In the genomic region with DNA sequence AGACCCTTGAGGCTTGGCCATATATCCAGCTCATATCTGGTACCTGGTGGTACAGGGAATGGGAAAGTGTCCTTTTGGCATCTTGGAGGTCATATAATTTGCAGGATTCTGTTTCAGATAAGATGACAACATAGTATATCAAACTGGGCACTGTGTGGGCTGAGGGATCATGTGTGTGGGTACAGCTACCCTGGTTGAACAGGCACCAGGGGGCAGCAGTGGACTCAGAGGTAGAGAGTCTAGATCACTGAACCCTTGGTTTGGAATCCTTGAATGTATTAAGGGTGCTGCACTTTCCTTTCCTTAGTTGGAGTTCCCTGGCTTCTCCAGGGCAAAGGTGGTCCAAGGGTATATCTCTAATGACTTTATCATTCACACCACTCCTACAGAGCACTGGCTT, we compare ENCODE assay signal across 9 mouse cellular contexts. TPM values are rescaled to one million over a fixed set of nuclear protein-coding genes. Genes with fewer than 3 reads are reported as not detected.
DNase-seq lines count a peak whose midpoint lies in the region; ATAC-seq and TF ChIP-seq lines count a peak whose summit lies in the region.
"Had no signal": no experiment of that assay in that cellular context is flagged by ENCODE, and none has a peak within 500 bp of the region (broad histone marks: within the 10 kb centered on the region; RNA-seq: fewer than 3 reads in every experiment).

No protein-coding gene starts in this region.

- no peak overlapping the region for H3K4me3 ChIP-seq in heart, embryonic 12.5 days
- H3K4me3 ChIP-seq in C2C12 (ENCODE audit: insufficient read depth, poor library complexity, severe bottlenecking), result no peak overlapping the region
- H3K4me3 ChIP-seq in lung, adult 2 months (replicated peaks; ENCODE audit: extremely low read depth, low read depth, low read length), result no peak overlapping the region

- H3K79me3 ChIP-seq in C2C12 (ENCODE audit: low read depth), result no peaks in the 10 kb centered on the region

- TF ChIP-seq POLR2A in lung, adult 2 months (IDR thresholded peaks at IDR 0.05; ENCODE audit: borderline replicate concordance, extremely low read depth, low read depth, low read length), result no peak

- TF ChIP-seq CTCF in C2C12 (IDR thresholded peaks at IDR 0.05; ENCODE audit: control insufficient read depth, insufficient read depth, insufficient read length), result peak; percentile 40
- TF ChIP-seq CTCF in lung, adult 2 months (IDR thresholded peaks at IDR 0.05; ENCODE audit: insufficient read depth, low read length), result peak; percentile 66

- peaks cover 14% of the 10 kb centered on the region for H3K4me1 ChIP-seq in heart, embryonic 12.5 days (replicated peaks)
- H3K4me1 ChIP-seq in lung, adult 2 months (ENCODE audit: control insufficient read depth, insufficient read depth, low read length), result peaks cover 11% of the 10 kb centered on the region

- ATAC-seq in heart, embryonic 12.5 days (ENCODE audit: insufficient number of reproducible peaks, low FRiP score), result 0 out of 2 replicates have a peak, but pooled peaks have one; percentile 31

- H3K9me3 ChIP-seq in heart, embryonic 12.5 days (replicated peaks), result no peaks in the 10 kb centered on the region
- H3K9me3 ChIP-seq: limb, embryonic 13.5 days had no signal

- H3K9ac ChIP-seq in heart, embryonic 12.5 days, result no peak overlapping the region

- H3K27ac ChIP-seq in heart, embryonic 12.5 days (ENCODE audit: poor library complexity, severe bottlenecking), result no peak overlapping the region
- H3K27ac ChIP-seq: limb, embryonic 13.5 days had no signal

- H3K4me2 ChIP-seq in heart, embryonic 12.5 days, result no peak overlapping the region

- no peaks in the 10 kb centered on the region; the same call in 1 of the 2 replicates for H3K27me3 ChIP-seq in heart, embryonic 12.5 days (replicated peaks)
- H3K27me3 ChIP-seq in C2C12 (ENCODE audit: control insufficient read depth, insufficient read depth, insufficient read length), result no peaks in the 10 kb centered on the region

- H3ac ChIP-seq in C2C12 (ENCODE audit: control insufficient read depth, insufficient read length, low read depth), result no peak overlapping the region

- DNase-seq in heart, adult 8-10 months (ENCODE audit: low spot score), result no peak
- DNase-seq in adipocyte (ENCODE audit: low spot score), result peak; percentile 76
- DNase-seq in heart, postnatal 4 days, result peak; percentile 63
- DNase-seq in lung, adult 2 months, result peak; percentile 48
- peak; percentile 61 for DNase-seq in thymus, postnatal 25 days
- no peak for DNase-seq in layer of hippocampus, adult 9-10 months (ENCODE audit: low spot score)

- H3K36me3 ChIP-seq in heart, embryonic 12.5 days, result peaks cover 32% of the 10 kb centered on the region
- no peaks in the 10 kb centered on the region for H3K36me3 ChIP-seq in C2C12 (ENCODE audit: control insufficient read depth, insufficient read depth)

- H3K79me2 ChIP-seq in C2C12 (ENCODE audit: control insufficient read depth, insufficient read depth), result no peaks in the 10 kb centered on the region

TF ChIP-seq in C2C12, 6 proteins besides CTCF, POLR2A, EP300 and RAD21:
- no peak for TF ChIP-seq FOSL1 (IDR thresholded peaks at IDR 0.05; ENCODE audit: insufficient read depth, low read length, poor library complexity, severe bottlenecking)
- TF ChIP-seq MYOG (IDR thresholded peaks at IDR 0.05; ENCODE audit: control insufficient read depth, extremely low read depth, insufficient read length), result no peak
- TF ChIP-seq MAX (IDR thresholded peaks at IDR 0.05), result no peak
- TF ChIP-seq USF1 (IDR thresholded peaks at IDR 0.05; ENCODE audit: low read depth), result no peak
- no peak for TF ChIP-seq CEBPB (IDR thresholded peaks at IDR 0.05; ENCODE audit: low read depth)
- TF ChIP-seq MYOD1 (IDR thresholded peaks at IDR 0.05; ENCODE audit: control insufficient read depth, insufficient read length, low read depth), result no peak

RNA-seq across cellular contexts. Expression of a gene that starts 1.3 kb away (rescaled TPM):
- 8.4 and 9.4 TPM in 2 replicates for polyA plus RNA-seq in heart, embryonic 12.5 days (2016; fragmentation: Nextera tagmentation; extraction: Ambion mirVana)
- total RNA-seq in heart, adult 8-10 months (2022), result 1 to 10 TPM; 5.1 to 8.9 (median 6.1) TPM
- 4.7 TPM for polyA plus RNA-seq in C2C12 (2012; fragmentation: generic; extraction: Trizol)
- total RNA-seq in heart, postnatal 4 days (2021), result 10 to 100 TPM; 11.8 to 16.2 TPM
- 24.5 and 27.5 TPM in 2 replicates for polyA plus RNA-seq in lung, adult 2 months (2012; rRNA removed)

RNA-seq across cellular contexts. Expression of a gene that starts 4.6 kb away (rescaled TPM):
- polyA plus RNA-seq in heart, embryonic 12.5 days (2016; fragmentation: Nextera tagmentation; extraction: Ambion mirVana), result 0.54 and 1.0 TPM in 2 replicates
- total RNA-seq in heart, adult 8-10 months (2022), result under 1 TPM in 1 of 4 experiments, not detected in 3; 0.06 TPM
- 0.11 TPM for polyA plus RNA-seq in C2C12 (2012; fragmentation: generic; extraction: Trizol)
- under 1 TPM in 1 of 2 experiments, not detected in 1; 0.23 TPM for total RNA-seq in heart, postnatal 4 days (2021)
- polyA plus RNA-seq in lung, adult 2 months (2012; rRNA removed), result 0.05 and 0.11 TPM in 2 replicates

RNA-seq across cellular contexts. Expression of a gene that starts 10.7 kb away (rescaled TPM):
- polyA plus RNA-seq in heart, embryonic 12.5 days (2016; fragmentation: Nextera tagmentation; extraction: Ambion mirVana), result 16.5 and 17.8 TPM in 2 replicates
- 10 to 100 TPM; 17.9 to 27.3 (median 21.1) TPM for total RNA-seq in heart, adult 8-10 months (2022)
- 1.1 TPM for polyA plus RNA-seq in C2C12 (2012; fragmentation: generic; extraction: Trizol)
- total RNA-seq in heart, postnatal 4 days (2021), result 10 to 100 TPM; 12.9 to 15.3 TPM
- polyA plus RNA-seq in lung, adult 2 months (2012; rRNA removed), result 28.4 and 34.5 TPM in 2 replicates

RNA-seq across cellular contexts. Expression of a gene that starts 21.4 kb away (rescaled TPM):
- polyA plus RNA-seq in heart, embryonic 12.5 days (2016; fragmentation: Nextera tagmentation; extraction: Ambion mirVana), result 39.1 and 40.1 TPM in 2 replicates
- total RNA-seq in heart, adult 8-10 months (2022), result 10 to 100 TPM; 22.5 to 30.0 (median 26.3) TPM
- polyA plus RNA-seq in C2C12 (2012; fragmentation: generic; extraction: Trizol), result 30.9 TPM
- total RNA-seq in heart, postnatal 4 days (2021), result 10 to 100 TPM; 24.7 to 27.0 TPM
- 48.5 and 48.7 TPM in 2 replicates for polyA plus RNA-seq in lung, adult 2 months (2012; rRNA removed)

RNA-seq across cellular contexts. Expression of a gene that starts 41.2 kb away (rescaled TPM):
- polyA plus RNA-seq in heart, embryonic 12.5 days (2016; fragmentation: Nextera tagmentation; extraction: Ambion mirVana), result 18.5 and 18.6 TPM in 2 replicates
- total RNA-seq in heart, adult 8-10 months (2022), result 10 to 100 TPM in 3 of 4 experiments, 1 to 10 TPM in 1; 9.9 to 11.5 (median 11.0) TPM
- polyA plus RNA-seq in C2C12 (2012; fragmentation: generic; extraction: Trizol), result 9.1 TPM
- 1 to 10 TPM; 8.3 to 9.4 TPM for total RNA-seq in heart, postnatal 4 days (2021)
- polyA plus RNA-seq in lung, adult 2 months (2012; rRNA removed), result 32.0 and 50.5 TPM in 2 replicates

Comparison
In these comparisons a context has a peak if more than half of its experiments do, and no peak if none do; other contexts are left out.
1. DNase-seq: peak in adipocyte (single experiment), heart, postnatal 4 days (single experiment), lung, adult 2 months (single experiment) and thymus, postnatal 25 days (single experiment); none in heart, adult 8-10 months (single experiment) and layer of hippocampus, adult 9-10 months (single experiment).